Mouse (Mus musculus): ENCODE measurements at regions not wholly inside any gene's neighbourhood (a gene's known extent, or its start where the extent isn't known, plus 50 kb on each side); places are given as distances from the start of the nearest gene placed in this dataset.

GRCm38 (mm10) chr19:57541693-57542314 is 69.0 kb upstream of the Atrnl1 start:
- no peak for DNase-seq (ENCODE audit: inconsistent age in 2 of 2, low spot score in 1 of 2)

- peak in 1 of 2 experiments; percentile 49 for DNase-seq (ENCODE audit: inconsistent age in 2 of 2, low spot score in 1 of 2)
Observed at GRCm38 (mm10) chr19:57542506-57542905, 68.3 kb upstream of the Atrnl1 start.

GRCm38 (mm10) chr19:57543681-57544214 is 67.1 kb upstream of the Atrnl1 start:
- peak; percentile 18 to 50 for DNase-seq (ENCODE audit: inconsistent age in 2 of 2, low spot score in 1 of 2)

GRCm38 (mm10) chr19:57544229-57544879 is 66.5 kb upstream of the Atrnl1 start:
- no peak for DNase-seq (ENCODE audit: inconsistent age in 2 of 2, low spot score in 1 of 2)

- DNase-seq (ENCODE audit: inconsistent age in 2 of 2, low spot score in 1 of 2): no peak
Observed at GRCm38 (mm10) chr19:57545071-57545470, 65.8 kb upstream of the Atrnl1 start.

- no peak for DNase-seq (ENCODE audit: inconsistent age in 2 of 2, low spot score in 1 of 2)
Observed at GRCm38 (mm10) chr19:57546039-57546438, 64.8 kb upstream of the Atrnl1 start.

GRCm38 (mm10) chr19:57546519-57546918 is 64.3 kb upstream of the Atrnl1 start:
- DNase-seq (ENCODE audit: inconsistent age in 2 of 2, low spot score in 1 of 2): no peak

GRCm38 (mm10) chr19:57548093-57548492 is 62.7 kb upstream of the Atrnl1 start:
- no peak for DNase-seq (ENCODE audit: inconsistent age in 2 of 2, low spot score in 1 of 2)

GRCm38 (mm10) chr19:57548661-57549060 is 62.2 kb upstream of the Atrnl1 start:
- DNase-seq (ENCODE audit: inconsistent age in 2 of 2, low spot score in 1 of 2): no peak

- DNase-seq (ENCODE audit: inconsistent age in 2 of 2, low spot score in 1 of 2): no peak
Observed at GRCm38 (mm10) chr19:57552964-57553740, 57.7 kb upstream of the Atrnl1 start.

- DNase-seq (ENCODE audit: inconsistent age in 2 of 2, low spot score in 1 of 2): no peak
Observed at GRCm38 (mm10) chr19:57554086-57554485, 56.7 kb upstream of the Atrnl1 start.

GRCm38 (mm10) chr19:57555313-57555712 is 55.5 kb upstream of the Atrnl1 start:
- peak in 1 of 2 experiments; percentile 58 for DNase-seq (ENCODE audit: inconsistent age in 2 of 2, low spot score in 1 of 2)

GRCm38 (mm10) chr19:57558420-57558967 is 52.3 kb upstream of the Atrnl1 start:
- no peak for DNase-seq (ENCODE audit: inconsistent age in 2 of 2, low spot score in 1 of 2)

GRCm38 (mm10) chr19:57560757-57561156 is 50.1 kb upstream of the Atrnl1 start:
- no peak for DNase-seq (ENCODE audit: inconsistent age in 2 of 2, low spot score in 1 of 2)
